7 mouse cellular contexts compared by ENCODE assay signal in the genomic region with DNA sequence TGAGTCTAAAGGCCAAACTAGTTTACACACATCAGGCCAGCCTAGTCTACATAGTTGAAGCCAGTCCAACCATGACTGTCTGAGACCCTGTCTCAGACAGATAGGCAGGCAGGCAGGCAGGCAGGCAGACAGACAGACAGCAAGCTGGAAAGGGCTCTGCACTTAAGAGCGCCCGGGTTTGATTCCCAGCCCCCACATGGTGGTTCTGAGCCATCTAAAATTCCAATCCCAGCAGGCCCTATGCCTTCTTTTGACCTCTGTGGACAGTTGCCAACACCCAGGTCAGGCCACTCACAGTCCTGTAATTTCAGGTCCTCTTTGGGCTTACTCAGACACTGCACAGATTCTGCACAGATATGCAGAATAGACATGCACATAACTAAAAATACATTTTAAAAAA. TPM values are rescaled to one million over a fixed set of nuclear protein-coding genes. Genes with fewer than 3 reads are reported as not detected.
A peak's percentile ranks its signal among the peaks of the same experiment; 100 is the strongest.
DNase-seq lines count a peak whose midpoint lies in the region; ATAC-seq and TF ChIP-seq lines count a peak whose summit lies in the region.
"Not testable (repeated sequence)": the region's sequence is repeated elsewhere in the genome, so short reads cannot be mapped to it uniquely, and the experiment has no call there.

No protein-coding gene starts in this region.

- not testable (repeated sequence) for H3K4me3 ChIP-seq in forebrain, embryonic 11.5 days (ENCODE audit: low read depth, low read length); heart, embryonic 10.5 days; layer of hippocampus, adult 2 months; left cerebral cortex, adult 2 months; limb, embryonic 14.5 days (replicated peaks; ENCODE audit: low read length); liver, adult 2 months (ENCODE audit: insufficient read depth, low read depth, low read length); liver, postnatal 0 days (ENCODE audit: low read depth, low read length)

- H3K27ac ChIP-seq in forebrain, embryonic 11.5 days (ENCODE audit: low read depth, low read length); heart, embryonic 10.5 days; limb, embryonic 14.5 days (replicated peaks; ENCODE audit: low read depth, low read length); liver, postnatal 0 days (ENCODE audit: low read depth): not testable (repeated sequence)
- peak overlapping the region; percentile 43; the same call in 1 of the 2 replicates for H3K27ac ChIP-seq in layer of hippocampus, adult 2 months
- H3K27ac ChIP-seq in left cerebral cortex, adult 2 months = peak overlapping the region; percentile 36; the same call in 1 of the 2 replicates
- H3K27ac ChIP-seq in liver, adult 2 months (replicated peaks; ENCODE audit: insufficient read depth, low read depth, low read length) = peak overlapping the region; percentile 92

- DNase-seq in forebrain, embryonic 11.5 days (ENCODE audit: low spot score) = peak; percentile 42
- peak; percentile 54 for DNase-seq in heart, embryonic 10.5 days (ENCODE audit: low spot score)
- not testable (repeated sequence) for DNase-seq in layer of hippocampus, adult 2 months (ENCODE audit: low spot score in 2 of 2); left cerebral cortex, adult 2 months (ENCODE audit: extremely low spot score in 1 of 2, low spot score in 2 of 2)
- peak; percentile 0 for DNase-seq in limb, embryonic 14.5 days (ENCODE audit: low spot score)
- peak; percentile 86 for DNase-seq in liver, adult 2 months (ENCODE audit: extremely low read depth, low read depth, low spot score)
- peak; percentile 11 for DNase-seq in liver, postnatal 0 days

- TF ChIP-seq EP300 in liver, postnatal 0 days (IDR thresholded peaks at IDR 0.05; ENCODE audit: low read depth) = not testable (repeated sequence)

- intact Hi-C loops in left cerebral cortex, adult 2 months (cut with DNase I) = not testable (repeated sequence)

- not testable (repeated sequence) for H3K9me3 ChIP-seq in forebrain, embryonic 11.5 days (ENCODE audit: control insufficient read depth, low read length); liver, postnatal 0 days (ENCODE audit: low read length)
- peaks cover 13% of the 10 kb centered on the region for H3K9me3 ChIP-seq in heart, embryonic 10.5 days
- H3K9me3 ChIP-seq in limb, embryonic 14.5 days (ENCODE audit: control insufficient read depth, low read length) = peaks cover 10% of the 10 kb centered on the region

- not testable (repeated sequence) for ATAC-seq in forebrain, embryonic 11.5 days (replicated peaks; ENCODE audit: low FRiP score); limb, embryonic 14.5 days (ENCODE audit: low FRiP score, low read depth); liver, postnatal 0 days

- H3K27me3 ChIP-seq in forebrain, embryonic 11.5 days (ENCODE audit: control insufficient read depth, insufficient read depth, low read length); heart, embryonic 10.5 days (ENCODE audit: insufficient read depth, poor library complexity, severe bottlenecking); limb, embryonic 14.5 days (ENCODE audit: control insufficient read depth, insufficient read depth, low read length); liver, adult 2 months (ENCODE audit: control insufficient read depth, insufficient read depth, low read length); liver, postnatal 0 days (ENCODE audit: insufficient read depth, low read length): not testable (repeated sequence)

- WGBS in forebrain, embryonic 11.5 days = 73% methylated on average over 2 of the region's 2 CpGs
- 88% methylated on average over 2 of the region's 2 CpGs for WGBS in heart, embryonic 10.5 days
- 92% methylated on average over 2 of the region's 2 CpGs for WGBS in limb, embryonic 14.5 days
- 16% methylated on average over 2 of the region's 2 CpGs for WGBS in liver, adult 2 months
- 91% methylated on average over 2 of the region's 2 CpGs for WGBS in liver, postnatal 0 days (ENCODE audit: insufficient replicate concordance)

- not testable (repeated sequence) for TF ChIP-seq CTCF in layer of hippocampus, adult 2 months (conservative IDR thresholded peaks at IDR 0.05); left cerebral cortex, adult 2 months (IDR thresholded peaks at IDR 0.05); liver, adult 2 months (IDR thresholded peaks at IDR 0.05; ENCODE audit: low read depth, low read length); liver, postnatal 0 days (IDR thresholded peaks at IDR 0.05; ENCODE audit: low read depth)

- not testable (repeated sequence) for H3K4me2 ChIP-seq in forebrain, embryonic 11.5 days (ENCODE audit: low read depth, low read length, severe bottlenecking); limb, embryonic 14.5 days (replicated peaks; ENCODE audit: low read depth, low read length, severe bottlenecking); liver, postnatal 0 days (ENCODE audit: low read depth, low read length)

- H3K9ac ChIP-seq in forebrain, embryonic 11.5 days (ENCODE audit: low read length); limb, embryonic 14.5 days (ENCODE audit: low read depth, low read length, severe bottlenecking); liver, postnatal 0 days (replicated peaks): not testable (repeated sequence)
- H3K9ac ChIP-seq in liver, adult 2 months (ENCODE audit: low read depth, low read length) = 0 out of 2 replicates have a peak overlapping the region, but pooled peaks have one; percentile 4

- TF ChIP-seq POLR2A in limb, embryonic 14.5 days (IDR thresholded peaks at IDR 0.05; ENCODE audit: borderline replicate concordance, extremely low read depth, insufficient read depth, insufficient read length); liver, adult 2 months (IDR thresholded peaks at IDR 0.05; ENCODE audit: extremely low read depth, insufficient read depth, low read length): not testable (repeated sequence)

- H3K79me2 ChIP-seq in liver, adult 2 months (ENCODE audit: control insufficient read depth, insufficient read depth, low read length) = not testable (repeated sequence)

- not testable (repeated sequence) for H3K4me1 ChIP-seq in forebrain, embryonic 11.5 days (replicated peaks; ENCODE audit: control insufficient read depth, insufficient read depth, low read length); heart, embryonic 10.5 days; limb, embryonic 14.5 days (ENCODE audit: control insufficient read depth, insufficient read depth, low read length); liver, postnatal 0 days (ENCODE audit: insufficient read depth)
- H3K4me1 ChIP-seq in liver, adult 2 months (ENCODE audit: control insufficient read depth, insufficient read depth, low read length) = peaks cover 15% of the 10 kb centered on the region

- not testable (repeated sequence) for H3K36me3 ChIP-seq in forebrain, embryonic 11.5 days (ENCODE audit: control insufficient read depth, insufficient read depth, low read length); limb, embryonic 14.5 days (ENCODE audit: control insufficient read depth, insufficient read depth, low read length); liver, adult 2 months (ENCODE audit: control insufficient read depth, insufficient read depth, low read length); liver, postnatal 0 days (replicated peaks; ENCODE audit: insufficient read depth, low read length)
- peaks cover 11% of the 10 kb centered on the region for H3K36me3 ChIP-seq in heart, embryonic 10.5 days

RNA-seq across cellular contexts. Expression of gene Sfi1, which starts 46.5 kb away (rescaled TPM):
- 12.9 and 14.9 TPM in 2 replicates for polyA plus RNA-seq in forebrain, embryonic 11.5 days (2014; fragmentation: Nextera tagmentation; extraction: Ambion mirVana)
- polyA plus RNA-seq in heart, embryonic 10.5 days (2016; fragmentation: Nextera tagmentation; extraction: Ambion mirVana) = 10.3 and 11.7 TPM in 2 replicates
- total RNA-seq in layer of hippocampus, adult 2 months (2021) = 10 to 100 TPM; 74.8 to 78.6 TPM
- 10 to 100 TPM; 73.5 to 78.7 TPM for total RNA-seq in left cerebral cortex, adult 2 months (2021)
- 34.6 and 39.4 TPM in 2 replicates for polyA plus RNA-seq in limb, embryonic 14.5 days (2012; rRNA removed)
- 10.1 and 11.7 TPM in 2 replicates for polyA plus RNA-seq in limb, embryonic 14.5 days (2014; fragmentation: Nextera tagmentation; extraction: Ambion mirVana)
- 11.3 and 12.4 TPM in 2 replicates for total RNA-seq in liver, adult 2 months (2014; rRNA removed)
- 9.9 and 12.4 TPM in 2 replicates for polyA plus RNA-seq in liver, adult 2 months (2012; rRNA removed)
- 2.3 and 3.1 TPM in 2 replicates for polyA plus RNA-seq in liver, postnatal 0 days (2015; fragmentation: Nextera tagmentation; extraction: Ambion mirVana)

RNA-seq across cellular contexts. Expression of gene Eif4enif1, which starts 55.4 kb away (rescaled TPM):
- 75.0 and 76.2 TPM in 2 replicates for polyA plus RNA-seq in forebrain, embryonic 11.5 days (2014; fragmentation: Nextera tagmentation; extraction: Ambion mirVana)
- polyA plus RNA-seq in heart, embryonic 10.5 days (2016; fragmentation: Nextera tagmentation; extraction: Ambion mirVana) = 42.4 and 51.0 TPM in 2 replicates
- total RNA-seq in layer of hippocampus, adult 2 months (2021) = 10 to 100 TPM; 67.7 to 80.6 TPM
- total RNA-seq in left cerebral cortex, adult 2 months (2021) = 10 to 100 TPM; 71.1 to 72.6 TPM
- 87.8 and 103 TPM in 2 replicates for polyA plus RNA-seq in limb, embryonic 14.5 days (2012; rRNA removed)
- 55.9 and 68.7 TPM in 2 replicates for polyA plus RNA-seq in limb, embryonic 14.5 days (2014; fragmentation: Nextera tagmentation; extraction: Ambion mirVana)
- total RNA-seq in liver, adult 2 months (2014; rRNA removed) = 14.1 and 15.2 TPM in 2 replicates
- 14.1 and 17.2 TPM in 2 replicates for polyA plus RNA-seq in liver, adult 2 months (2012; rRNA removed)
- polyA plus RNA-seq in liver, postnatal 0 days (2015; fragmentation: Nextera tagmentation; extraction: Ambion mirVana) = 12.6 and 14.9 TPM in 2 replicates
